Comparison of ENCODE assay signal across 18 mouse cellular contexts in the genomic region with DNA sequence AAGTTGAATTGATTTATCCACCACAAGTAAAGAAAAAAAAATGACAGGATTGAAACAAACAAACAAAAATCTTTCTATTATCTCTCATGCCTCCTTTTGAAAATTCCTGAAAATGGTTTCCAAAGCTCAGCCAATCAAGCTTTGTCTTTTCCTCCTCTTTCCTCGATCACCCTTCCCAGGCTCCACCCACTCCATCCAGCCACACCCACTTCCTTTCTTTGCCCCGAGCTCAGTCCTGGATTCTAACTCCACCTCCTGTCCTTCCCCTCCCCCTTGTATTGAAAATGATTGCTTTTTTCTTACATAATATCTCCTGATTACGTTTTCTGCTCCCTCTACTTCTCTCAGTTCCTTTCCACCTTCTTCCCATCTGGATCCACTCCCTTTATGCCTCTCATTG.
"Had no signal": no experiment of that assay in that cellular context is flagged by ENCODE, and none has a peak within 500 bp of the region (broad histone marks: within the 10 kb centered on the region; RNA-seq: fewer than 3 reads in every experiment).

No protein-coding gene starts in this region.

- H3K9ac ChIP-seq: intestine, embryonic 15.5 days; kidney, embryonic 15.5 days; limb, embryonic 12.5 days; limb, embryonic 15.5 days; liver, embryonic 14.5 days; liver, postnatal 0 days; neural tube, embryonic 12.5 days had no signal

- H3K27me3 ChIP-seq: intestine, embryonic 15.5 days; kidney, embryonic 15.5 days; limb, embryonic 12.5 days; limb, embryonic 15.5 days; neural tube, embryonic 12.5 days had no signal

- H3K4me2 ChIP-seq: intestine, embryonic 15.5 days; kidney, embryonic 15.5 days; limb, embryonic 12.5 days; limb, embryonic 15.5 days; liver, embryonic 11.5 days; midbrain, embryonic 11.5 days; neural tube, embryonic 12.5 days had no signal

- H3K36me3 ChIP-seq: intestine, embryonic 15.5 days; kidney, embryonic 15.5 days; limb, embryonic 12.5 days; limb, embryonic 15.5 days; neural tube, embryonic 12.5 days had no signal

- H3K9me3 ChIP-seq: intestine, embryonic 15.5 days; kidney, embryonic 15.5 days; limb, embryonic 12.5 days; limb, embryonic 15.5 days; neural tube, embryonic 12.5 days had no signal

- H3K27ac ChIP-seq: intestine, embryonic 15.5 days; kidney, embryonic 15.5 days; limb, embryonic 12.5 days; limb, embryonic 15.5 days; liver, embryonic 14.5 days; neural tube, embryonic 12.5 days had no signal

- H3K4me1 ChIP-seq: intestine, embryonic 15.5 days; kidney, embryonic 15.5 days; limb, embryonic 12.5 days; limb, embryonic 15.5 days; neural tube, embryonic 12.5 days had no signal

- DNase-seq: kidney, adult 11 months; kidney, adult 8-10 months; kidney, postnatal 10 days; kidney, postnatal 36 days; layer of hippocampus, postnatal 36 days; left cerebral cortex, postnatal 4 days; liver, postnatal 0 days; midbrain, embryonic 14.5 days; thymus, adult 18-20 months; thymus, postnatal 36 days had no signal

- H3K4me3 ChIP-seq: intestine, embryonic 15.5 days; kidney, embryonic 15.5 days; limb, embryonic 12.5 days; limb, embryonic 15.5 days; neural tube, embryonic 12.5 days had no signal

- ATAC-seq: intestine, embryonic 15.5 days; liver, postnatal 0 days had no signal
